ENCODE assay signal across 23 mouse cellular contexts in genomic region chr12:35640911-35641345, GRCm38 (mm10).
DNase-seq lines count a peak whose midpoint lies in the region; ATAC-seq lines count a peak whose summit lies in the region.
"Had no signal": no experiment of that assay in that cellular context is flagged by ENCODE, and none has a peak within 500 bp of the region (broad histone marks: within the 10 kb centered on the region; RNA-seq: fewer than 3 reads in every experiment).

No protein-coding gene starts in this region.

- H3K4me3 ChIP-seq in intestine, embryonic 16.5 days (ENCODE audit: low read length): no peak overlapping the region
- no peak overlapping the region for H3K4me3 ChIP-seq in neural tube, embryonic 15.5 days (replicated peaks)
- H3K4me3 ChIP-seq: embryonic facial prominence, embryonic 15.5 days; gastrocnemius, adult 2 months; heart, embryonic 12.5 days; hindbrain, embryonic 13.5 days; intestine, embryonic 15.5 days; megakaryocyte, embryonic 14.5 days; midbrain, embryonic 15.5 days; myocyte had no signal

- H3K9ac ChIP-seq in intestine, embryonic 16.5 days (ENCODE audit: low read depth, low read length): no peak overlapping the region
- H3K9ac ChIP-seq in neural tube, embryonic 15.5 days (replicated peaks): no peak overlapping the region
- H3K9ac ChIP-seq: embryonic facial prominence, embryonic 15.5 days; heart, embryonic 12.5 days; hindbrain, embryonic 13.5 days; intestine, embryonic 15.5 days; liver, embryonic 14.5 days; midbrain, embryonic 15.5 days had no signal

- DNase-seq in A20 (ENCODE audit: low read depth, low spot score): peak; percentile 77
- DNase-seq in R1 (ENCODE audit: low read depth, low spot score): peak; percentile 44
- no peak for DNase-seq in right cerebral cortex, adult 18-20 months
- DNase-seq in urinary bladder, postnatal 10 days (ENCODE audit: low spot score): no peak
- DNase-seq: adrenal gland, postnatal 25 days; cerebellum, adult 11 months; cerebellum, postnatal 10 days; gastrocnemius, adult 2 months; heart, postnatal 14 days; right cerebral cortex, postnatal 14 days had no signal

- H3K36me3 ChIP-seq in intestine, embryonic 16.5 days (ENCODE audit: control insufficient read depth, insufficient read depth, low read length): no peaks in the 10 kb centered on the region
- no peaks in the 10 kb centered on the region for H3K36me3 ChIP-seq in neural tube, embryonic 15.5 days
- H3K36me3 ChIP-seq: embryonic facial prominence, embryonic 15.5 days; heart, embryonic 12.5 days; hindbrain, embryonic 13.5 days; intestine, embryonic 15.5 days; midbrain, embryonic 15.5 days had no signal

- H3K4me1 ChIP-seq in intestine, embryonic 16.5 days (ENCODE audit: control insufficient read depth, insufficient read depth, low read length): no peaks in the 10 kb centered on the region
- no peaks in the 10 kb centered on the region for H3K4me1 ChIP-seq in neural tube, embryonic 15.5 days
- H3K4me1 ChIP-seq: embryonic facial prominence, embryonic 15.5 days; hindbrain, embryonic 13.5 days; intestine, embryonic 15.5 days; midbrain, embryonic 15.5 days had no signal

- WGBS in intestine, embryonic 16.5 days: 62% methylated on average over 3 of the region's 3 CpGs
- 68% methylated on average over 3 of the region's 3 CpGs for WGBS in neural tube, embryonic 15.5 days

- peak; percentile 75 for ATAC-seq in CD4-positive, CD25-positive, alpha-beta regulatory T cell, adult 4 months
- ATAC-seq in inflammation-experienced regulatory T-cells, adult 6 months: peak; percentile 81
- no peak for ATAC-seq in intestine, embryonic 16.5 days
- no peak for ATAC-seq in neural tube, embryonic 15.5 days (ENCODE audit: low FRiP score)
- ATAC-seq: intestine, embryonic 15.5 days; midbrain, embryonic 15.5 days; Patski had no signal

- no peak overlapping the region for H3K27ac ChIP-seq in intestine, embryonic 16.5 days (ENCODE audit: low read length)
- no peak overlapping the region for H3K27ac ChIP-seq in neural tube, embryonic 15.5 days (replicated peaks)
- H3K27ac ChIP-seq: embryonic facial prominence, embryonic 15.5 days; gastrocnemius, adult 2 months; hindbrain, embryonic 13.5 days; intestine, embryonic 15.5 days; liver, embryonic 14.5 days; midbrain, embryonic 15.5 days had no signal

- no peak overlapping the region for H3K4me2 ChIP-seq in intestine, embryonic 16.5 days (ENCODE audit: low read depth, low read length)
- no peak overlapping the region for H3K4me2 ChIP-seq in neural tube, embryonic 15.5 days
- H3K4me2 ChIP-seq: embryonic facial prominence, embryonic 15.5 days; heart, embryonic 12.5 days; hindbrain, embryonic 13.5 days; intestine, embryonic 15.5 days; midbrain, embryonic 15.5 days had no signal

- no peaks in the 10 kb centered on the region for H3K27me3 ChIP-seq in intestine, embryonic 16.5 days (replicated peaks; ENCODE audit: control insufficient read depth, insufficient read depth, low read length)
- H3K27me3 ChIP-seq in neural tube, embryonic 15.5 days (replicated peaks): no peaks in the 10 kb centered on the region
- H3K27me3 ChIP-seq: embryonic facial prominence, embryonic 15.5 days; heart, embryonic 12.5 days; hindbrain, embryonic 13.5 days; intestine, embryonic 15.5 days; megakaryocyte, embryonic 14.5 days; midbrain, embryonic 15.5 days; Patski had no signal

- H3K9me3 ChIP-seq in intestine, embryonic 16.5 days (ENCODE audit: control insufficient read depth, low read length): no peaks in the 10 kb centered on the region
- no peaks in the 10 kb centered on the region for H3K9me3 ChIP-seq in neural tube, embryonic 15.5 days (replicated peaks)
- H3K9me3 ChIP-seq: embryonic facial prominence, embryonic 15.5 days; heart, embryonic 12.5 days; hindbrain, embryonic 13.5 days; intestine, embryonic 15.5 days; megakaryocyte, embryonic 14.5 days; midbrain, embryonic 15.5 days had no signal

Comparison
In these comparisons a context has a peak if more than half of its experiments do, and no peak if none do; other contexts are left out.
1. DNase-seq: peak in A20 (single experiment) and R1 (single experiment); none in right cerebral cortex, adult 18-20 months (single experiment) and urinary bladder, postnatal 10 days (single experiment).
2. ATAC-seq: peak in CD4-positive, CD25-positive, alpha-beta regulatory T cell, adult 4 months (single experiment) and inflammation-experienced regulatory T-cells, adult 6 months (single experiment); none in intestine, embryonic 16.5 days (single experiment) and neural tube, embryonic 15.5 days (single experiment).